Mouse (Mus musculus) MEL (cell line): ENCODE data around the gene Recql5. TPM values are rescaled to one million over a fixed set of nuclear protein-coding genes. Genes with fewer than 3 reads are reported as not detected.

ENCODE experiments used
- DNase-seq: peaks from one replicate; pipeline ENCODE4 v3.0.0; 2011; ENCODE audit warnings: low read depth, low spot score
- H3K27ac ChIP-seq: 2 replicates; pipeline ENCODE4 v1.5.1; 2012; ENCODE audit warnings: low read depth, mild to moderate bottlenecking, control low read depth, low read length, moderate library complexity; ENCODE audit not compliant: control insufficient read depth
- H3K27me3 ChIP-seq, 2 experiments: fragments of 150-350 bp in 1 of 2; sonication (generic) in 1 of 2; 2 replicates each; pipeline ENCODE4 v1.6.1; 2012; ENCODE audit warnings: low read length in 2 of 2, mild to moderate bottlenecking in 2 of 2, improper control_type of control experiment in 1 of 2, moderate library complexity in 1 of 2; ENCODE audit not compliant: insufficient read depth in 2 of 2, control insufficient read depth in 1 of 2
- H3K36me3 ChIP-seq, 2 experiments: 2 replicates each; pipeline ENCODE4 v1.6.1; 2012 to 2014; ENCODE audit warnings: low read length in 2 of 2, improper control_type of control experiment in 1 of 2, inconsistent platforms in 1 of 2, mild to moderate bottlenecking in 1 of 2; ENCODE audit not compliant: insufficient read depth in 2 of 2, control insufficient read depth in 1 of 2
- H3K4me1 ChIP-seq, 2 experiments: fragments of 150-350 bp in 1 of 2; sonication (generic) in 1 of 2; 2 replicates each; pipeline ENCODE4 v1.6.1; 2012; ENCODE audit warnings: low read length in 2 of 2, improper control_type of control experiment in 1 of 2, mild to moderate bottlenecking in 1 of 2; ENCODE audit not compliant: insufficient read depth in 2 of 2, control insufficient read depth in 1 of 2
- H3K4me3 ChIP-seq, 2 experiments: fragments of 150-350 bp in 1 of 2; sonication (generic) in 1 of 2; 2 replicates each; pipeline ENCODE4 v1.5.1; 2012; ENCODE audit warnings: low read depth in 2 of 2, low read length in 2 of 2, mild to moderate bottlenecking in 2 of 2, moderate library complexity in 2 of 2, control low read depth in 1 of 2, improper control_type of control experiment in 1 of 2; ENCODE audit not compliant: control insufficient read depth in 1 of 2, insufficient read depth in 1 of 2
- H3K79me2 ChIP-seq: 2 replicates; pipeline ENCODE4 v1.6.1; 2012; ENCODE audit warnings: mild to moderate bottlenecking, low read length, moderate library complexity; ENCODE audit not compliant: control insufficient read depth, poor library complexity, insufficient read depth
- H3K9ac ChIP-seq: 2 replicates; pipeline ENCODE4 v1.6.1; 2012; ENCODE audit warnings: low read depth, mild to moderate bottlenecking, control low read depth, low read length, moderate library complexity; ENCODE audit not compliant: control insufficient read depth, poor library complexity, severe bottlenecking
- H3K9me3 ChIP-seq: fragments of 150-350 bp; sonication (generic); replicated peaks from 2 replicates; pipeline ENCODE4 v1.6.1; 2012; ENCODE audit warnings: mild to moderate bottlenecking, low read length, improper control_type of control experiment, moderate library complexity; ENCODE audit not compliant: insufficient read depth
- CHD1 ChIP-seq: IDR thresholded peaks from 2 replicates; pipeline ENCODE4 v1.6.1; 2012; ENCODE audit warnings: low read depth, mild to moderate bottlenecking, inconsistent platforms, low read length, improper control_type of control experiment
- CHD2 ChIP-seq: IDR thresholded peaks from 2 replicates; pipeline ENCODE4 v1.6.1; 2011; ENCODE audit warnings: low read length, improper control_type of control experiment
- ELF1 ChIP-seq: IDR thresholded peaks from 2 replicates; pipeline ENCODE4 v1.6.1; 2014; ENCODE audit warnings: low read depth, mild to moderate bottlenecking, inconsistent platforms, low read length, improper control_type of control experiment, moderate library complexity
- EP300 ChIP-seq, 2 experiments: IDR thresholded peaks; 2 replicates each; pipeline ENCODE4 v1.6.1; 2011; ENCODE audit warnings: improper control_type of control experiment in 2 of 2, low read length in 2 of 2, low read depth in 1 of 2, mild to moderate bottlenecking in 1 of 2
- ETS1 ChIP-seq: IDR thresholded peaks from 2 replicates; pipeline ENCODE4 v1.6.1; 2012; ENCODE audit warnings: low read depth, mild to moderate bottlenecking, inconsistent platforms, low read length, improper control_type of control experiment, moderate library complexity
- GABPA ChIP-seq: IDR thresholded peaks from 2 replicates; pipeline ENCODE4 v1.6.1; 2012; ENCODE audit warnings: low read depth, mild to moderate bottlenecking, inconsistent platforms, low read length, improper control_type of control experiment, moderate library complexity
- GATA1 ChIP-seq: IDR thresholded peaks from 2 replicates; pipeline ENCODE4 v1.6.1; 2011; ENCODE audit warnings: low read depth, low read length, improper control_type of control experiment
- MAFK ChIP-seq: IDR thresholded peaks from 2 replicates; pipeline ENCODE4 v1.6.1; 2011; ENCODE audit warnings: low read depth, mild to moderate bottlenecking, low read length, improper control_type of control experiment, borderline replicate concordance
- MAX ChIP-seq: IDR thresholded peaks from 2 replicates; pipeline ENCODE4 v1.6.1; 2011; ENCODE audit warnings: low read length, improper control_type of control experiment
- NRF1 ChIP-seq: IDR thresholded peaks from 2 replicates; pipeline ENCODE4 v1.6.1; 2014; ENCODE audit warnings: low read depth, mild to moderate bottlenecking, inconsistent platforms, low read length, improper control_type of control experiment, moderate library complexity; ENCODE audit not compliant: poor library complexity, insufficient read depth, severe bottlenecking
- POLR2A ChIP-seq, 2 experiments: IDR thresholded peaks; 2 replicates each; pipeline ENCODE4 v1.6.1; 2011 to 2012; ENCODE audit warnings: low read length in 2 of 2, mild to moderate bottlenecking in 2 of 2, control low read depth in 1 of 2, improper control_type of control experiment in 1 of 2, low read depth in 1 of 2, moderate library complexity in 1 of 2; ENCODE audit not compliant: control insufficient read depth in 1 of 2, insufficient read depth in 1 of 2, poor library complexity in 1 of 2
- POLR2AphosphoS2 ChIP-seq: IDR thresholded peaks from 2 replicates; pipeline ENCODE4 v1.6.1; 2011; ENCODE audit warnings: low read length, improper control_type of control experiment
- POLR2AphosphoS5 ChIP-seq: IDR thresholded peaks from 2 replicates; pipeline ENCODE4 v1.6.1; 2012; ENCODE audit warnings: low read depth, borderline replicate concordance, mild to moderate bottlenecking, inconsistent platforms, low read length, moderate library complexity, mixed read lengths
- RCOR1 ChIP-seq: IDR thresholded peaks from 2 replicates; pipeline ENCODE4 v1.6.1; 2012; ENCODE audit warnings: low read depth, mild to moderate bottlenecking, inconsistent platforms, low read length, improper control_type of control experiment
- SIN3A ChIP-seq: IDR thresholded peaks from 2 replicates; pipeline ENCODE4 v1.6.1; 2012; ENCODE audit warnings: low read length, improper control_type of control experiment, inconsistent platforms
- SMC3 ChIP-seq: IDR thresholded peaks from 2 replicates; pipeline ENCODE4 v1.6.1; 2011; ENCODE audit warnings: low read depth, low read length, improper control_type of control experiment
- TAL1 ChIP-seq: IDR thresholded peaks from 2 replicates; pipeline ENCODE4 v1.6.1; 2012; ENCODE audit warnings: mild to moderate bottlenecking, inconsistent platforms, low read length, moderate library complexity, mixed read lengths
- TBP ChIP-seq: IDR thresholded peaks from 2 replicates; pipeline ENCODE4 v1.8.0; 2011; ENCODE audit warnings: low read depth, low read length, improper control_type of control experiment
- TCF12 ChIP-seq: IDR thresholded peaks from 2 replicates; pipeline ENCODE4 v1.6.1; 2014; ENCODE audit warnings: low read depth, mild to moderate bottlenecking, inconsistent platforms, low read length, improper control_type of control experiment, moderate library complexity
- UBTF ChIP-seq: IDR thresholded peaks from 2 replicates; pipeline ENCODE4 v1.6.1; 2012; ENCODE audit warnings: low read depth, mild to moderate bottlenecking, inconsistent platforms, low read length, improper control_type of control experiment, moderate library complexity, borderline replicate concordance; ENCODE audit not compliant: insufficient read depth
- ZKSCAN1 ChIP-seq: IDR thresholded peaks from 2 replicates; pipeline ENCODE4 v1.6.1; 2012; ENCODE audit warnings: low read depth, mild to moderate bottlenecking, inconsistent platforms, low read length, improper control_type of control experiment, moderate library complexity
- ZMIZ1 ChIP-seq: IDR thresholded peaks from 2 replicates; pipeline ENCODE4 v1.6.1; 2012; ENCODE audit warnings: low read depth, mild to moderate bottlenecking, inconsistent platforms, low read length, improper control_type of control experiment, moderate library complexity
- polyA plus RNA-seq, 2 experiments: library from polyadenylated mRNA; stranded (reverse) in 1 of 2; unstranded in 1 of 2; fragments of >175 nt in 1 of 2; fragments of >200 nt in 1 of 2; gene quantifications; 2 replicates each; pipeline versions ENCODE4 v1.2.1 to v1.2.4; 2012; ENCODE audit warnings: low replicate concordance in 2 of 2, low read depth in 1 of 2; ENCODE audit not compliant: insufficient read length in 2 of 2, insufficient read depth in 1 of 2, missing spikeins in 1 of 2
- total RNA-seq: library from RNA; depleted of rRNA; stranded (reverse); fragments of 300-350 nt; gene quantifications from 2 replicates; pipeline ENCODE4 v1.2.3, GENCODE M21; 2012

Gene Recql5
- total and polyA plus RNA-seq, 3 experiments = 20.3 to 21.5 TPM; not detected in 1

- TF ChIP-seq RCOR1 (0 out of 2 replicates have a peak, but pooled peaks have one; percentile 40), ZKSCAN1 (no peak), GABPA (no peak), ELF1 (0 out of 2 replicates have a peak, but pooled peaks have one; percentile 49)
Observed at GRCm38 (mm10) chr11:115911632-115912376, 21.5 kb downstream of the Recql5 start, which contains the start of gene Smim6 (continued).

GRCm38 (mm10) chr11:115911134-115911561 is 22.1 kb downstream of the Recql5 start:
- no peaks in the 10 kb centered on the region for H3K27me3 ChIP-seq
- peak; percentile 98 for DNase-seq
- H3K4me3 ChIP-seq = peak overlapping the region in 1 of 2 experiments; percentile 22; a peak in 1 of 4 replicates
- H3K4me1 ChIP-seq = peaks cover 0 to 29% of the 10 kb centered on the region in 2 experiments; a peak in 2 of 4 replicates
- H3K9me3 ChIP-seq = no peaks in the 10 kb centered on the region
- peaks cover 0 to 24% of the 10 kb centered on the region in 2 experiments; a peak in 2 of 4 replicates for H3K36me3 ChIP-seq
- TF ChIP-seq POLR2A (IDR thresholded peaks at IDR 0.05; ENCODE audit: control insufficient read depth in 1 of 2, insufficient read depth in 1 of 2, low read depth in 1 of 2, low read length in 2 of 2, poor library complexity in 1 of 2) (peak in 1 of 2 experiments; percentile 64; a peak in 2 of 4 replicates), ETS1 (peak; percentile 98), ELF1 (no peak), TBP (peak; percentile 81; the same call in 1 of the 2 replicates), SIN3A (peak; percentile 73; the same call in 1 of the 2 replicates), MAFK (no peak), POLR2AphosphoS5 (peak; percentile 62; the same call in 1 of the 2 replicates), TCF12 (peak; percentile 92; the same call in 1 of the 2 replicates), GATA1 (peak; percentile 100), SMC3 (no peak), POLR2AphosphoS2 (peak; percentile 58; the same call in 1 of the 2 replicates), EP300 (IDR thresholded peaks at IDR 0.05; ENCODE audit: low read depth in 1 of 2, low read length in 2 of 2) (peak in 1 of 2 experiments; percentile 92; a peak in 2 of 4 replicates), TAL1 (peak; percentile 95)
- H3K9ac ChIP-seq = peak overlapping the region; percentile 58
- peak overlapping the region; percentile 96 for H3K27ac ChIP-seq
- no peaks in the 10 kb centered on the region for H3K79me2 ChIP-seq

DNA sequence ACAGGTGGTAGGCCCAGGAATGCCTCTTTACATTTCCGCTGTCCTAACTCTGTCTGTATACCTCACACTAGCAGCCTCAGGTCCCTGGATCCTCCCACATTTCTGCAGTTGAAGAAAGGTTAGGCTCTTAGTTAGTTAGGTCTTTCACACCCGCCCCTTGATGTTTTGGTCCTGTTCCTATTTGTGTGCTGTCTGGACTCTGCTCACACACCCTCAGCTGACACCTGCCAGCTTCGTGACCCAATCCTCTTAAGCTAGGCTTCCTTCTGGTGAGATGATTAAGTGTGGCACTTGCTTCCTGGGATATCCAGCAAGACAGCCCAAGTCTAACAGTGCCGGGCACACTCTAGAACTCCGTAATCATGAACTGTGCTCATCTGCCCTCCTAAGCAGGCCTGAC is 26.8 kb downstream of the Recql5 start:
- Histone ChIP-seq H3K9me3 (no peaks in the 10 kb centered on the region), H3K4me3 (no peak overlapping the region), H3K9ac (no peak overlapping the region), H3K4me1 (peaks cover 17 to 43% of the 10 kb centered on the region in 2 experiments), H3K27ac (no peak overlapping the region), H3K27me3 (no peaks in the 10 kb centered on the region), H3K36me3 (peaks cover 0 to 40% of the 10 kb centered on the region in 2 experiments; a peak in 2 of 4 replicates), H3K79me2 (peaks cover 17% of the 10 kb centered on the region)
- DNase-seq = no peak
- peak in 1 of 2 experiments; percentile 33; a peak in 1 of 4 replicates for TF ChIP-seq POLR2A (IDR thresholded peaks at IDR 0.05; ENCODE audit: control insufficient read depth in 1 of 2, insufficient read depth in 1 of 2, low read depth in 1 of 2, low read length in 2 of 2, poor library complexity in 1 of 2)
- no peak for TF ChIP-seq ETS1
- TF ChIP-seq CHD2 = no peak
- no peak for TF ChIP-seq MAX
- TF ChIP-seq ZMIZ1 = no peak
- no peak for TF ChIP-seq UBTF
- no peak for TF ChIP-seq NRF1
- no peak for TF ChIP-seq CHD1
